19 mouse cellular contexts compared by ENCODE assay signal in genomic region chr14:52188788-52189187, GRCm38 (mm10). TPM values are rescaled to one million over a fixed set of nuclear protein-coding genes. Genes with fewer than 3 reads are reported as not detected.
DNase-seq lines count a peak whose midpoint lies in the region; ATAC-seq and TF ChIP-seq lines count a peak whose summit lies in the region.
"Had no signal": no experiment of that assay in that cellular context is flagged by ENCODE, and none has a peak within 500 bp of the region (broad histone marks: within the 10 kb centered on the region; RNA-seq: fewer than 3 reads in every experiment).

No protein-coding gene starts in this region.

- H3K9me3 ChIP-seq in G1E (replicated peaks) (no peaks in the 10 kb centered on the region), MEL (replicated peaks; ENCODE audit: insufficient read depth, low read length) (no peaks in the 10 kb centered on the region)

- TF ChIP-seq CTCF in G1E (IDR thresholded peaks at IDR 0.05; ENCODE audit: low read depth, low read length) (no peak), MEL (IDR thresholded peaks at IDR 0.05 in 2 of 3, conservative IDR thresholded peaks at IDR 0.05 in 1 of 3; ENCODE audit: control insufficient read depth in 1 of 3, insufficient read depth in 1 of 3, low read depth in 2 of 3, low read length in 3 of 3, poor library complexity in 1 of 3, severe bottlenecking in 1 of 3) (no peak)

- ATAC-seq in G1E (ENCODE audit: extremely low read depth, insufficient number of reproducible peaks, low FRiP score, poor library complexity, severe bottlenecking): peak; percentile 73
- ATAC-seq: activated CD4-positive, CD25-positive, alpha-beta regulatory T cell, adult 4 months; CD4-positive, CD25-positive, alpha-beta regulatory T cell, adult 4 months; Patski had no signal

- H3K36me3 ChIP-seq in G1E (replicated peaks) (peaks cover 48% of the 10 kb centered on the region), MEL (ENCODE audit: control insufficient read depth in 1 of 2, insufficient read depth in 2 of 2, low read length in 2 of 2) (peaks cover 19 to 50% of the 10 kb centered on the region in 2 experiments)

- H3K9ac ChIP-seq in MEL (ENCODE audit: control insufficient read depth, low read depth, low read length, poor library complexity, severe bottlenecking): no peak overlapping the region

- DNase-seq in G1E (ENCODE audit: low spot score) (no peak), MEL (ENCODE audit: low read depth, low spot score) (peak; percentile 28)
- no peak for DNase-seq in lung, postnatal 4 days
- no peak for DNase-seq in adrenal gland, postnatal 25 days
- DNase-seq: adrenal gland, adult 2 months; adrenal gland, adult 8-10 months; adrenal gland, postnatal 10 days; adrenal gland, postnatal 14 days; adrenal gland, postnatal 36 days; cerebellum, adult 11 months; cerebellum, adult 11-12 months; cerebellum, adult 18-20 months; cerebellum, adult 2 months; cerebellum, adult 8-10 months; cerebellum, adult 9-10 months had no signal

- H3K4me1 ChIP-seq in G1E (ENCODE audit: insufficient read depth, low read depth, low read length) (peaks cover 60% of the 10 kb centered on the region), MEL (ENCODE audit: control insufficient read depth in 1 of 2, insufficient read depth in 2 of 2, low read length in 2 of 2) (peaks cover 18 to 20% of the 10 kb centered on the region in 2 experiments; a peak in 3 of 4 replicates)

- TF ChIP-seq EP300 in MEL (IDR thresholded peaks at IDR 0.05; ENCODE audit: low read depth in 1 of 2, low read length in 2 of 2): peak; percentile 36 to 41; a peak in 2 of 4 replicates

- H3K27ac ChIP-seq in MEL (ENCODE audit: control insufficient read depth, low read depth, low read length): no peak overlapping the region

- no peaks in the 10 kb centered on the region for H3K27me3 ChIP-seq in G1E (ENCODE audit: insufficient read depth, low read length)
- no peaks in the 10 kb centered on the region for H3K27me3 ChIP-seq in MEL (ENCODE audit: control insufficient read depth in 1 of 2, insufficient read depth in 2 of 2, low read length in 2 of 2)
- H3K27me3 ChIP-seq: CH12.LX, Patski had no signal

- TF ChIP-seq POLR2A in MEL (IDR thresholded peaks at IDR 0.05; ENCODE audit: control insufficient read depth in 1 of 2, insufficient read depth in 1 of 2, low read depth in 1 of 2, low read length in 2 of 2, poor library complexity in 1 of 2): no peak

- peaks cover 63% of the 10 kb centered on the region for H3K79me2 ChIP-seq in MEL (ENCODE audit: control insufficient read depth, insufficient read depth, low read length, poor library complexity)

- H3K4me3 ChIP-seq in G1E (ENCODE audit: low read depth, low read length) (no peak overlapping the region), MEL (ENCODE audit: control insufficient read depth in 1 of 2, insufficient read depth in 1 of 2, low read depth in 2 of 2, low read length in 2 of 2) (no peak overlapping the region)

- TF ChIP-seq RAD21 in MEL (IDR thresholded peaks at IDR 0.05; ENCODE audit: low read depth, low read length): no peak

TF ChIP-seq in MEL, 35 proteins besides CTCF, POLR2A, EP300 and RAD21:
- TF ChIP-seq CHD2 (IDR thresholded peaks at IDR 0.05; ENCODE audit: low read length): no peak
- peak; percentile 30; the same call in 1 of the 2 replicates for TF ChIP-seq GATA1 (IDR thresholded peaks at IDR 0.05; ENCODE audit: low read depth, low read length)
- no peak for TF ChIP-seq BHLHE40 (IDR thresholded peaks at IDR 0.05; ENCODE audit: borderline replicate concordance, low read depth, low read length)
- no peak for TF ChIP-seq MEF2A (IDR thresholded peaks at IDR 0.05; ENCODE audit: extremely low read depth, insufficient replicate concordance, low read depth, low read length, poor library complexity, severe bottlenecking)
- TF ChIP-seq MAFK (IDR thresholded peaks at IDR 0.05; ENCODE audit: borderline replicate concordance, low read depth, low read length): no peak
- no peak for TF ChIP-seq POLR2AphosphoS5 (IDR thresholded peaks at IDR 0.05; ENCODE audit: borderline replicate concordance, low read depth, low read length)
- peak; percentile 34 for TF ChIP-seq TAL1 (IDR thresholded peaks at IDR 0.05; ENCODE audit: low read length)
- no peak for TF ChIP-seq NELFE (IDR thresholded peaks at IDR 0.05; ENCODE audit: low read depth, low read length)
- no peak for TF ChIP-seq MAX (IDR thresholded peaks at IDR 0.05; ENCODE audit: low read length)
- no peak for TF ChIP-seq TBP (IDR thresholded peaks at IDR 0.05; ENCODE audit: low read depth, low read length)
- no peak for TF ChIP-seq UBTF (IDR thresholded peaks at IDR 0.05; ENCODE audit: borderline replicate concordance, insufficient read depth, low read depth, low read length)
- no peak for TF ChIP-seq USF1 (IDR thresholded peaks at IDR 0.05; ENCODE audit: low read depth, low read length)
- no peak for TF ChIP-seq POLR2AphosphoS2 (IDR thresholded peaks at IDR 0.05; ENCODE audit: low read length)
- TF ChIP-seq MAZ (IDR thresholded peaks at IDR 0.05; ENCODE audit: low read depth, low read length): no peak
- no peak for TF ChIP-seq MYC (IDR thresholded peaks at IDR 0.05; ENCODE audit: low read depth, low read length)
- TF ChIP-seq ETS1 (IDR thresholded peaks at IDR 0.05; ENCODE audit: low read depth, low read length): peak; percentile 38; the same call in 1 of the 2 replicates
- no peak for TF ChIP-seq ZNF384 (IDR thresholded peaks at IDR 0.05; ENCODE audit: low read depth, low read length)
- TF ChIP-seq KAT2A (conservative IDR thresholded peaks at IDR 0.05; ENCODE audit: low read depth, low read length): no peak
- TF ChIP-seq TCF12 (IDR thresholded peaks at IDR 0.05; ENCODE audit: low read depth, low read length): 0 out of 2 replicates have a peak, but pooled peaks have one; percentile 16
- TF ChIP-seq ZC3H11A (IDR thresholded peaks at IDR 0.05; ENCODE audit: low read depth, low read length): no peak
- TF ChIP-seq HCFC1 (IDR thresholded peaks at IDR 0.05; ENCODE audit: low read depth, low read length): no peak
- TF ChIP-seq JUND (IDR thresholded peaks at IDR 0.05; ENCODE audit: low read depth, low read length): no peak
- no peak for TF ChIP-seq MXI1 (IDR thresholded peaks at IDR 0.05; ENCODE audit: low read depth, low read length)
- TF ChIP-seq ZKSCAN1 (IDR thresholded peaks at IDR 0.05; ENCODE audit: low read depth, low read length): no peak
- no peak for TF ChIP-seq SMC3 (IDR thresholded peaks at IDR 0.05; ENCODE audit: low read depth, low read length)
- no peak for TF ChIP-seq CHD1 (IDR thresholded peaks at IDR 0.05; ENCODE audit: low read depth, low read length)
- TF ChIP-seq USF2 (IDR thresholded peaks at IDR 0.05; ENCODE audit: borderline replicate concordance in 1 of 2, insufficient read depth in 1 of 2, low read depth in 1 of 2, low read length in 2 of 2): no peak
- no peak for TF ChIP-seq SIN3A (IDR thresholded peaks at IDR 0.05; ENCODE audit: low read length)
- no peak for TF ChIP-seq ELF1 (IDR thresholded peaks at IDR 0.05; ENCODE audit: low read depth, low read length)
- no peak for TF ChIP-seq RCOR1 (IDR thresholded peaks at IDR 0.05; ENCODE audit: low read depth, low read length)

RNA-seq across cellular contexts. Expression of gene Supt16, which starts 8.4 kb away (rescaled TPM):
- total RNA-seq in G1E (2014; fragmentation: Nextera tagmentation): 173 and 179 TPM in 2 replicates
- 189 and 225 TPM in 2 replicates for total RNA-seq in G1E (2017)
- polyA plus RNA-seq in G1E (2012): 37.1 and 44.7 TPM in 2 replicates
- 87.1 and 97.3 TPM in 2 replicates for total RNA-seq in MEL (2012; rRNA removed)
- 100 to 1,000 TPM; 114 to 145 TPM for polyA plus RNA-seq in MEL (2012; ENCODE audit: insufficient read depth in 1 of 2, insufficient read length in 2 of 2, low read depth in 1 of 2, low replicate concordance in 2 of 2, missing spikeins in 1 of 2)
- total RNA-seq in adrenal gland, postnatal 25 days (2021): 60.0 and 61.3 TPM in 2 replicates
